Mouse (Mus musculus): ENCODE measurements around the gene Upf2.
A peak's percentile ranks its signal among the peaks of the same experiment; 100 is the strongest.

The Upf2 gene

DNA sequence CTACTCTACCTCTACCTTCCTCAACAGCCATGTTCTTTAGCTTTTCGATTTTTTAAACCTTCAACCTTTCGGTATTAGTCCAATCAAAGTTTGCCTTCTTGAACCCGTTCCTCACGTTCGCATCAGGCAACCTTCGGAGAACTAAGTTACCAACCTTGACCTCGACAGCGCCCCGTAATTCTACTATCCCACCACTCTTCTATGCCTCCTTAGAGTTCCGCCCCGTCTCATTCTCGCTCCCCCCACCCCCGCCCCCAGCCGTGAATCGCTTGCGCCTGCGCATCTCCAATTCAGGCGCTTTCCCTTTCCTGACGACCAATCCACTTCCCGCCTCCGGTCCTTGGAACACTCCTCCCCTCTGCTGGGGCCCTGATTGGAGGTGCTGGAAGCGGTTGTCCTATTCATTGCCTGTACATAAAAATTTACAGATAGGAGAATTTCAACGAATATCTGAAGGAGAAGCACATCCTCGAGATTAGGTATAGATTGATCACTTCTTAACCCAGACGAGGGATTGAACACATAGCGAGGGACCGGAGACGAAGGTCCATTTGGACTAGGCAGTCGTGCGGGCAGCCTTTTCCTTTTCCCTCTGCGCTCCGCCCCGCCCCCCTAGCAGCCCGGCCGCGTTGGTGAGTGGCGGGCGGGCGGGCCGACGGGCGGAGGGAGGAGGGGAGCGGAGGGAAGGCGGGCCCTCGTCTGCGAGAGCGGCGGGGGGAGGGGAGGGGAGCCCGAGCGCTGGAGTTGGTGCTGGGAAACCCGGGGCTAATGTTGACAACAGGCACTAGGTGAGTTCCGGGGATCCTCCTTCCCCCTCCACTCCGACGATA is at the start of gene Upf2:
Upf2 (plus strand) TSS at position 704 of the 830 bp plus-strand sequence.
- DNase-seq (ENCODE audit: low spot score) = peak; percentile 97

DNA sequence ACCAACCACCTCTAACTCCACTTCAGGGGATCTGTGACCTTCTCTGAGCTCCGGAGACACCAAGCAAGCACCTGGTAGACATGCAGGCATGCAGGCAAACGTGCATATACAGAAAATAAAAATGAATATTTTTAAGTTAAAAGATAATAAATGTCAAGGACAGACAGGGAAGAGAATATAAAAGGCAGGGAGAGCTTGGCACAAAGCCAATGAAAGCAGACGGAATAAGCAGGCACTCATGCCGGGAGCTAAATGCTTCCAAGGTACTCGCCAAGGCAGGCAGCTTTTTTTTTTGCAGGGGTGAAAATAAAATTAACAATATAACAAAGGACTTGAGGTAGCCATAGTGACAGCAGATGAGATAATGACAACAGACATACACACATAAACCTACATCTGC is 45.2 kb upstream of the Upf2 start:
- DNase-seq (ENCODE audit: low spot score) = peak; percentile 30

DNA sequence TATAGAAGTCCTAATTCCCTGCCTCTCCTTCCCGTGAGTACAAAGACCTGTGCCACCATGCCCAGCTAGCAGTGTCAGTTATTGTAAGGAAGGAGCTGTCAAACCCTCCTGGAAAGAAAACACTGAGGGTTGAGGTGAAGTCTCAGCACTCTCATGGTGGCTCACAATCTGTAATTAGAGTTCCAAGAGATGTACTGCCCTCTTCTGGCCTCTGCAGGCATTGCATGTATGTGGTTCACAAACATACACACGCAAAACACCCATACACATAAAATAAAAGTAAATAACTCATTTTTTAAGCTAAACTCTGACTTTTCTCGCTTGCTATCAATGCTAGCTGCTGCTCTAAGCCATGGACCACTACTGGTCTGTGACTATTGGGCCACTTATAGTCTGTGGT is 44.6 kb upstream of the Upf2 start:
- DNase-seq (ENCODE audit: low spot score) = no peak

DNA sequence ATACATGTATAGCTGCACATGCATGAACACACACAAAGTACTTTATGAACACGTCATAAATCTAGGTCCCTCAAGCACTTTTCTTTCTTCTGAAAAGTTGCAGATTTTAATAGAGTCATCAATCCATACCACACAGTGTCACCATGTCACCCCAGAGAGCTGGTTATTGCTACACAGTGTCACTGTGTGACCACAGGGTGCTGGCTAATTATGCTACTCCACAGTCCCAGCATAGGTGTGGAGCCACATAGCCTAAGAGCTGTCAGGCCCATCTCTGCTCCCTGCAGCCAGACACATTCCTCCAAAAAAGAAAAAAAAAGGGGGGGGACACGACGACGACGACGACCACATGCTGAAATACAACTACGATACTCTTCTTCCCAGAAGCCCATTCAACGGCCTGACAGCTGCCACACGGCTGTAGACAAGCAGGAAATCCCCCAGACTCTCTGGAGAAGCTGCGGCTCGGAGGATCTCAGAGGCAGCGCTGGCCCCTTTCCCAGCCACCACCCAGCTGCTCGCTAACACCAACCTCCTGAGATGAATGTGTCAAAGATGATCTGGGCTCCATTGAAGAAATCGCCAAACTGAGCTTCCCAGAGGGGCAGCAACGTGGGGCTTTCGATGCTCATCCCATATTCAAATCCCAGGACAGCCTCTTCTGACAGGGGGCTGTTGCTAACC is 39.8 kb upstream of the Upf2 start:
- DNase-seq (ENCODE audit: low spot score) = no peak

DNA sequence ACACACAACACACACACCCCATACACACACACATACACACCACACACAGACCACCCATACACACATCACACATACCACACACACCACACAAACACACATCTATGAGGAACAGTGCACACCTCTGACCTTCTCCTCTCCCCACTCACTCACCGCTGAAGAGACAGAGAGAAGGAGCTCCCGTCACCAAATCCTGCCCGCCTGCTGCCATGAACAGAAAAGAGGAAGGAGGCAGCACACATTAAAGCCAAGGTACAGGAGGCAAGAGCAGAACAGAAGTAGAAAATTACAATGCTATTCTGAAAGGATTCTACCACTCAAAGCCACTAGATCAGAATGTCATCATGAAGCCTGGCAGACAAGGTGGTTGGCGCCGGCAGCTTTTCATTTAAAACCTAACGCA is 28.4 kb upstream of the Upf2 start:
- DNase-seq (ENCODE audit: low spot score) = no peak

DNA sequence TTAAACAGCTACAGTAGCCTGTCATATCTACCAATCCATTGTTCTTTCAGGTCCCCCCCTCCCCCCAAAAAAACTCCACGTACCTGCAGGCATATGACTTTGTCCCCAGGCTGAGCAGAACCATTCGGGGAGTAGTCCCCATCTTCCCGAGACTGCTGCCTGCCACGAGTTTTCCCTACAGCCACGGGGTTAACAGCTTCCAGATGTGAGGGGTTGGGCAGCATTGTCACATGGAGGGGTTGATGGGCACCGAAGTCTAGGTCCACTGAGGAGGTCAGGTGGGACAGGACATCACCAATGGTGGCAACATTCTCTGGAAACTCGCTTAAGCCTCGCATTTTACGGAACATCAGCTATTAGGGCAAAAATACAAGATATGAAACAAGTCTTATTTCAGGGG is 27.5 kb upstream of the Upf2 start:
- no peak for DNase-seq (ENCODE audit: low spot score)

DNA sequence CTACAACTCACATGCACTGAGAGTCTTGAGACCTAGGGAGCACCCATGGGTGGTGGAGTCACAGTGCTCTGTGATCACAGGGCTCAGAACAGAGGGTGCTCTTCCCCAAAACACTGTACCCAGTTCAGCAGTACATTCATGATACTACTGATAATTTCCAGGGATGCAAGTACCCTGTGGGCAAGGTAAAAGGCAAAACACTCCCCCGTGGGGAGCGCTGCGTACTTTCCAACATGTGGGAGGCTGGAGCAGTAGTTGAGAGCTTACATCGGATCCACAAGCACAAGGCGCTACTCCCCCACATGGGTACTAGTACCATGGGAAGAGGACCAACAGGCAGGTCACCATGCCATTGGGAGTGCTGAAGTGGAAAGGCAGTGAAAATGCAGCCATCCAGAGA is 23.8 kb upstream of the Upf2 start:
- DNase-seq (ENCODE audit: low spot score) = peak; percentile 41

DNA sequence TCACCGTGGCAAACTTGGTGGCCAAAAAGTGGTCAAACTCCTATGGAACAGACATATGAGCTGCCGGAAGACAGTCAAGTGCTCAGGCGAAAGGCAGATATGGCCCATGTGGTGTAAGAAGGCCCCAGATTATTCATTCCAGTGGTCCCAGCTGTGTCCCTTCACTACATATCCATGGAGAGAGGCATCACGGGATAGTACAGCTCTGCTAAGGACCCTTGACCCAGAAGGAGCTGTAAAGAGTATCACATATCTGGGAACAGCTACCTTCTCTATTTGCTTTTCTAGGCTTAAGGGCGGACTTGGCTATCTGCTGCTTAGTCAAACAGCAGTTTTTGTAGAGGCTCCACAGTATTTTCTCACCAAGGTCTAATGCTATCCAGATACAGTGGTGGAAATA is 21.5 kb upstream of the Upf2 start:
- no peak for DNase-seq (ENCODE audit: low spot score)

DNA sequence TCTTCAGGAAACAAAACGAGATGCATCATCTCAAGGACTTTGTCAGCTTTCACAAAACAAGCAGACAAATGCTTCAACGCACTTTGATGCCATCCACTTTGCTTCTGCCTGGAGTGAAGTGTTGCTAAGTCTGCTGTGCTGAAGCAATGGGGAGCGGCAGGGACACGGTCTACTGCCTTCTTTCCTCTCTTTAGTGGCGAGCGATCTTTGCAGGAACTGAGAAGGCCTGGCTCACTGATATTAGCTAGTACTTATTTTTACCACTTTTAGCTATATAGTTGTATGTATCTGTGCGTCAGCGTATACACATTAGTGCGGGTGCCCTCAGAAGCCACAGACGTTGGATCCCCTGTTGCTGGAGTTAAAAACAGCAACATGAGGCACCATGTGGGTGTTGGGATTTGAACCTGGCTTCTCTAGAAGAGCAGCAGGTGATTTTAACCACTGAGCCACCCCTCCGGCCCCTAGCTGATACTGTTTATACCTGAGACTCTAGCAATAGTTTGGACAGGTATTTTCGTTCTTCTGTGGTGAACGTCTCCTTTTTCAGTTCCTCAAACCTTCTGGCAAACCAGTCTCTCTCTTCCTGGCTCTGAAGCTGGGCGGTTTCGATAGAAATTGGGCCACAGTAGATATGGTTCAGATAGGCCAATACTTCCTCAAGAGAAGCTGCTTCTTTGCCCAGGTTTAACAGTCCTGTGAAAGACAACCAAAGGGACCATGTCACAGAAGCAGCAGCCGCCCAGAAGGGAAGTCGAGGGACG is 20.8 kb upstream of the Upf2 start:
- no peak for DNase-seq (ENCODE audit: low spot score)

DNA sequence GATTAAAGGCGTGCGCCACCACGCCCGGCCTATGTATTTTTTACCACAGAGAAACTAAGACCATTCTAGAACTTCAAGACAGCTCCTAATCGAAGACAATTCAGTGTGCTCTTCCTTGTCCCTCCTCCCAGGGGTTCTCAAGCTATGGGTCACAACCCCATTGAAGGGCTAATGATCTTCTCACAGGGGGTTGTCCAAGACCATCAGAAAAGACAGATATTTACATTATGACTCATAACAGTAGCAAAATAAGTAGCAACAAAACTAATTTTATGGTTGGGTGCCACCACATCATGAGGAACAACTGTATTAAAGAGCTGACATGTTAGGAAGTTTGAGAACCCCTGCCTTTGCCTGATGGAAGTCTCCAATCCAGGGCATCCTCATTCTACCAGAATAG is 19.3 kb upstream of the Upf2 start:
- no peak for DNase-seq (ENCODE audit: low spot score)

DNA sequence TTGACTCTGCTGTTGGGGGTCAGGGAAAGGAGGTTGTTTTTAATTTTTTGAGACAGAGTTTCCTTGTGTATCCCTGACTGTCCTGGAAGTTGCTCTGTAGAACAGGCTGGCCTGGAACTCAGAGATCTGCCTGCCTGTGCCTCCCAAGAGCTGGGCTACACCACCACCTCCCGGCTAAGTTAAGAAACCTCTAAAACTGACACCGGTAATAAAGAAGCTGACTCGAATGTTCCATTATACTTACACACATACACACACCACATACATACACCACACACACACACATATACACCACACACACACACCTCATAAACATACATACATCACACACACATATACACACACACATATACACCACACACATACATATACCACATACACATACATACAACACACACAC is 16.3 kb upstream of the Upf2 start:
- DNase-seq (ENCODE audit: low spot score) = no peak

DNA sequence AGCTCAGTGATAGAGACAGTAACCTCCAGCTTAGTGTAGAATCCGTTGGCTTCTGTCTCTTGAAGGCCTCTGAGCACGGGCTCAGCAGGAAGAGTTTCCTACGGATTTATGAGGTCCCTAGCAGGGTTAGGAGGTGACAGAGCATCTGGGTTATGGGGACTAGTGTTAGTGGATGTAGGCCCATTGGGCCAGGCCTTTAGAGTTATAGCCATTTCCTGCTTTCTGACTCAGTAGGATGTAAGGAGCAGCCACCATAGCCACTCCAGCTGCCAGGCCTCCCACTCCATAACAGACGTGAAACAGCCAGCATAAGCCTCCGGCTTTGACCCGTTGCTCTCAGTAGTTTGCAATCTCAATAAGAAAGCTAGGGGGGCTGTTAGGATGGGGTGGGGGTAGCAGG is 15.2 kb upstream of the Upf2 start:
- no peak for DNase-seq (ENCODE audit: low spot score)

DNA sequence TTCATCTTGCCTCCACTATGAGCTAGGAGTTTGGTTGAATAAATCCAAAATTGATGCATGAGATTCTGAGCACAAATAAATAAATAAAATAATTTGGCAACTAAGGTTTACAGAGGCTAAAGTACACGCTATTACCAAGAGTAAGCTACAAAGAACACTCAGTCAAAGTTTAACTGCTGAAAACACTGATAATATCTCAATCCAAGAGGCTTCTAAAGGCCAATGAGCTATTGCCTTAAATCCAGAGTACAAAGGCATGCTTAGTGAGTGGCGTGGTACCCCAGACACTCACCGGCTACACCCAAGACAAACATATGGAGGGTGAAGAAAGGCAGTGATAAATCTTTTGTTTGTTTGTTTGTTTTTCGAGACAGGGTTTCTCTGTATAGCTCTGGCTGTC is 14.7 kb upstream of the Upf2 start:
- DNase-seq (ENCODE audit: low spot score) = no peak

DNA sequence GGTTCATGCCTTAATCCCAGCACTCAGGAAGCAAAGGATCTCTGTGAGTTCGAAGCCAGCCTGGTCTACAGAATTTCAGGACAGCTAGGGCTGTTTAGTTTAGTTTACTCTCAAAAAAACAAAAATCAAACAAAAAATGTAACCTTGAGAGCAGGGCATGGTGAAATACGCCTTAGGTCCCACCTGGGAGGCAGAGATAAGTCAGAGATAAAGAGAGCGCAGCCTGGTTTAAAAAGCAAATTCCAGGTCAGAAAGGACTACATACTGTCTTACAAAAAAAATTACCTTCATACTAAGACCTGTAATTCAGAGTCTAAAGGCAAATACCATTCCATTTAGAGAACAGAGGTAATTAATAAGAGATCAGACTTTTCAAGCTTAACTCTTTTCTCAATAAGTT is 11.9 kb upstream of the Upf2 start:
- DNase-seq (ENCODE audit: low spot score) = no peak

DNA sequence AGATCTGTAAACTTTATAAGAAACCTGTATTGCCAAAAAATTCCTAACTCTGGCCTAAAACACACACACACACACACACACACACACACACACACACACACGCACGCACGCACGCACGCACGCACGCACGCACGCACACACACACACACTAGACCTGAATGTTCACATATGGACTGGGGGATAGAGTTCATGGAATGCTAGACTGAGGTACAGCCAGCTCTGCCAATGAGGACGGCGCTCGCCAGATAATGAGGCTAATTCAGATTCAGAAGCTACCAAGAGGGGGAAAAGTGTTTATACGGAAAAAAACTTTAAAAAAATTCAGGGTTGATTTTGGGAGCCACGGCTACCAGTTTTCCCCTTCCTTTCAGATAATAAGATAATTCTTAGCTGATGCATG is 11.4 kb upstream of the Upf2 start:
- no peak for DNase-seq (ENCODE audit: low spot score)

DNA sequence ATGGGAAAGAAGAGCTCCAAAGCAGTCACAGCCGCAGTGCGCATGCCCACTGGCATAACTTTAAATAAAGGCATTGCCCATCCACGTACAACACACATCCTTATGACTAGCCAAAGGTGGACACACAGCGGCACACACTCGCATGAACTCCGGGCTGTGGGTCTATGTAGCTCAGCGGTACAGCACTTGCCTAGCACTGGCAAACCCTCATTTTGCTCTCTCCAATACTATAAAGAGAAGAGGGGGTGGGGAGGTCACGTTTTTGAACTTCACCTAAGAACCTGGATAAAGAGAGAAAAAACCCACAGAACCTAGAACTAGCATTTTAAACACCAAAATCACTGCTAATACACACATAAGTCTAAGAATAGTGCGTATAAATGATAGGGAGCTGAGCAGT is 10.3 kb upstream of the Upf2 start:
- no peak for DNase-seq (ENCODE audit: low spot score)

DNA sequence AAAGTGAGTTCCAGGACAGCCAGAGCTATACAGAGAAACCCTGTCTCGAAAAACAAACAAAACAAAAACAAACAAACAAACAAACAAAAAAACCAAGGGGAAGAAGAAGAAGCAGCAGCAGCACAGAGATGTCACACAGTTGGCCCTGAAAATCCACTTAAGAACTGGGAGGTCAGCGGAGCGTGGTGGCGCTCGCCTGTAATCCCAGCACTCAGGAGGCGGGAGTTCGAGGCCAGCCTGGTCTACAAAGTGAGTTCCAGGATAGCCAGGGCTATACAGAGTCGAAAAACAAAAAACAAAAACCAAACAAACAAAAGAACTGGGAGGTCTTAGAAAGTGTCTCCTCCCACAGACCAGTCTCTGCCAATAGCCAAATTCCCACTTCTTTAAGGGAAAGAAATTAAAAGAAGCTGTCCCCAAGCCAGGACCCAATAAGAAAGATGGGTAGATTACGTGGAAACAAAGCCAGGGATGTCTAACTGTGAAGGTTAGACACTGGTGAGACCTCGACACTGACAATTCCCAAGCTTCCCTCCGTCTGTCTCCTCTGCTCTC is 9.3 kb upstream of the Upf2 start:
- no peak for DNase-seq (ENCODE audit: low spot score)

DNA sequence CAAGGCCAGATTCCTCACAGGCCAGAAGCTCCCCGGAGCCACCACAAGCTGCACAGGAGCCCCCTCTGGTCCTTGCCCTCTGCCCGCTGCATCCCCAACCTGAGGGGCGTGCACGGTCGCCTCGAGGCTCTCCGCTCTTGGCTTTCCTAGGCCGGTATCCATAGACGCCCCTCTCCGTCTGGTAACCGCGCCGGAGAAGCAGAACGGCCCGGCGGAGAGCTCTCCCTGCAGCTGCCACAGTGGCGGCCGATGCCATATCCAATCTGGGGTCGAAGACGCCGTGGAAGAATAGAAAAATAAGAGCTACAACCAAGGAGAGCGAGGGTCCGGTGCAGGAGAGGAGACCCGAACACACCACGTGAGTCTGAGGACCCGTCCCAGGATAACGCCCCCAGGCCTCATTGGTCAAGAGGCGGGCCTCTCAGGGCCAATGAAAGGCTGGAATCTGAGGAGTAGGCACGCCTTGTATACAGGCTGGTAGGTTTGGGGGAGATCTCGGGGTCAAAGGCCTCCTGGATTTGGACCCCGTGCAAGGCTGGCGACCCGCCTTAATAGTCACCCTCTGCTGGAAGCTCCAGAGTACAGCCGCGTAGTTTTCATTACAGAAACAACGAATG is 8.7 kb upstream of the Upf2 start, which contains the start of gene Dhtkd1:
Dhtkd1 (minus strand) TSS at position 377 of the 617 bp plus-strand sequence.
- peak; percentile 79 for DNase-seq (ENCODE audit: low spot score)

DNA sequence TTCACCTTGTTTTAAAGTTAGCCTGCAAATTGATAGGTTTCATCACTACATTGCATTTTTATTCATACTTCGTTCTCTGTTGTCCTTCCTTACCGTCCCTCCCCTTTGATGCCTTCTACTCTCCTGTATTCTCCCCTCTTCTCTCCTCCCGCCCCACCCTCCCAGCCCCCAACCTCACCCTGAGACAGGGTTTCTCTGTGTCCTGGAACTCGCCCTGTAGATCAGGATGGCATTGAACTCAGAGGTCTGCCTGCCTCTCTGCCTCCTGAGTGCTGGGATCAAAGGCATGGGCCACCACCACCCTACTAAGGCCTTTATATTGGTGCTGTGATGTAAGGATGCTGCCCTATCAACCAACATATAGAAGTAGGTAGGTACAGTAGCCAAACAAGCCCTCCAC is 8.2 kb upstream of the Upf2 start:
- no peak for DNase-seq (ENCODE audit: low spot score)

DNA sequence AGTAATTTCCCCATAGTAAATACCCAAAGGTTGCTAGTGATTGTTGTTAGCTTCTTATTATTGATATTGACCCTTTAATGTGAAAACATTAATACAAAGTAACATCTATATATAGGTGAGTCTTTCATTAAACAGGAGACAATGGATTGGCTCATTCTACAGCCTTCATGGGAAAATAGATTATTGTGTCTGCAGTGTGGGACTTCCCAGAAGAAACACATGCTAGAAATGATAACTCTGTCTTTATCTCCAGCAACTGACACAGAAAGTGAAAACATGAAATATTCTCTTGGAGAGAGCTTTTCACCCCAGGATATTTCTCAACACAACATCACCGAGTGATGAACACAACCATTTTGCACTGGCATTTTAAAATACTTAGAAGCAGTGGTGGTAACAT is 5.6 kb upstream of the Upf2 start:
- DNase-seq (ENCODE audit: low spot score) = no peak

DNA sequence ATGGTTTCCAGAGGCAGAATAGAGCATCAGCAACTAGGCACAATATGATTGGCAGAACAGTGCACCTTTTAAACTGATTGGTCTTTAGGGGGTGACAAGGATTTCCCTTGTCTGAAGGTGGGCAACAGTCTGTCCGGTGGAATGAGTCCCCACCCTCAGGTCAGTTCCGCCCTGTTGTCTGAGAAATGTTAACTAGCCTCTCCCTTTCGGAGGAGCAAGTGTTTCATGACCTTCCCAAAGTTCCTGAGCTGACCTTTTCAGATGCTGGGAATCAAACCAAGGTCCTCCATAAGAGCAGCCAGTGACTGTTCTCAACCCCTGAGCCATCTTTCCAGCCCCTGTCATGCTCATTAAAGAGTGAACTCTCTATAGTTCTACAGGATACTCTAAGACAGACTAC is 4.4 kb upstream of the Upf2 start:
- no peak for DNase-seq (ENCODE audit: low spot score)

DNA sequence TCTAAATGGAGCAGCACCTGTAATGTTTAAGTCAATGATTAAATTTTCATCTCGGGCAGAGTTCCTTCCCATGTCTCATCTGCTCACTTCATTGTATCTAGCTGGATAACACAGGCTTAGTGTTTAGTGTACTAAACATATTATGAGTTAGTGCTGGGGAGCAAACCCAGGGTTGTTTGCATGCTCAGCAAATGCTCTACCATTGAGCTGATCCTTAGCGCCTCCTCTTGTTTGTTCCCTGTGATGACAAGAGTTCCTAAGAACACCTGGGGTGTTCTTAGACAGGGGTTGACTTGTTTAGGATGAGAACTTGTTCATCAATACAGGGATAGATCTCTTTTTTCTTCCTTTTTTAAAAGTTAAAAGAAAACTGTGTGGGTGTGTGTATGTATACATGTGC is 2.3 kb upstream of the Upf2 start:
- DNase-seq (ENCODE audit: low spot score) = no peak

Measured in testis, postnatal 14 days (tissue).